Mouse (Mus musculus) right cerebral cortex, postnatal 4 days (tissue): ENCODE measurements around the gene Dact2.

Experiments
- DNase-seq: peaks from one replicate; pipeline ENCODE4 v3.0.0-alpha.2; 2022

Dact2 gene

GRCm38 (mm10) chr17:14204061-14204460 lies at the start of gene Dact2:
Gene Dact2, minus strand, starts transcription at chr17:14204304.
- peak; percentile 62 for DNase-seq

- DNase-seq = no peak
Measured at GRCm38 (mm10) chr17:14252456-14252855, 48.4 kb upstream of the Dact2 start.

- no peak for DNase-seq
Measured at GRCm38 (mm10) chr17:14250401-14250800, 46.3 kb upstream of the Dact2 start.

GRCm38 (mm10) chr17:14249595-14249994 lies 45.5 kb upstream of the Dact2 start:
- DNase-seq = no peak

- DNase-seq = peak; percentile 13
Measured at GRCm38 (mm10) chr17:14247931-14248330, 43.8 kb upstream of the Dact2 start.

GRCm38 (mm10) chr17:14246266-14246665 lies 42.2 kb upstream of the Dact2 start:
- no peak for DNase-seq

GRCm38 (mm10) chr17:14244195-14244965 lies 40.3 kb upstream of the Dact2 start:
- DNase-seq = no peak

- DNase-seq = no peak
Measured at GRCm38 (mm10) chr17:14242634-14243033, 38.5 kb upstream of the Dact2 start.

- DNase-seq = no peak
Measured at GRCm38 (mm10) chr17:14239960-14240359, 35.9 kb upstream of the Dact2 start.

GRCm38 (mm10) chr17:14237134-14237533 lies 33.0 kb upstream of the Dact2 start:
- DNase-seq = no peak

- DNase-seq = no peak
Measured at GRCm38 (mm10) chr17:14234774-14235389, 30.8 kb upstream of the Dact2 start.

GRCm38 (mm10) chr17:14233658-14234057 lies 29.6 kb upstream of the Dact2 start:
- no peak for DNase-seq

- DNase-seq = peak; percentile 91
Measured at GRCm38 (mm10) chr17:14232629-14233028, 28.5 kb upstream of the Dact2 start.

- no peak for DNase-seq
Measured at GRCm38 (mm10) chr17:14230698-14231430, 26.8 kb upstream of the Dact2 start.

GRCm38 (mm10) chr17:14228381-14228780 lies 24.3 kb upstream of the Dact2 start:
- no peak for DNase-seq

GRCm38 (mm10) chr17:14227601-14228000 lies 23.5 kb upstream of the Dact2 start:
- DNase-seq = no peak

- no peak for DNase-seq
Measured at GRCm38 (mm10) chr17:14226778-14227177, 22.7 kb upstream of the Dact2 start.

- DNase-seq = no peak
Measured at GRCm38 (mm10) chr17:14225982-14226652, 22.0 kb upstream of the Dact2 start.

- DNase-seq = no peak
Measured at GRCm38 (mm10) chr17:14221893-14222615, 17.9 kb upstream of the Dact2 start.

GRCm38 (mm10) chr17:14220606-14221202 lies 16.6 kb upstream of the Dact2 start:
- DNase-seq = peak; percentile 79

- DNase-seq = no peak
Measured at GRCm38 (mm10) chr17:14213976-14214529, 9.9 kb upstream of the Dact2 start.

- DNase-seq = no peak
Measured at GRCm38 (mm10) chr17:14212796-14213195, 8.7 kb upstream of the Dact2 start.
